Mouse (Mus musculus) kidney, adult 2 months (tissue): ENCODE data around the gene 1700056E22Rik.

ENCODE experiments used
- CTCF ChIP-seq: fragments of 200-500 bp; conservative IDR thresholded peaks from 2 replicates; pipeline ENCODE4 v1.5.1; 2011; ENCODE audit warnings: low read depth, mild to moderate bottlenecking, control low read depth, low read length, moderate library complexity, mixed read lengths; ENCODE audit not compliant: insufficient read depth, insufficient read length
- POLR2A ChIP-seq: fragments of 200-500 bp; IDR thresholded peaks from one replicate; pipeline ENCODE4 v1.6.1; 2011; ENCODE audit warnings: low read depth, low read length, control low read depth

- TF ChIP-seq CTCF: no peak
- TF ChIP-seq POLR2A: no peak
Observed at GRCm38 (mm10) chr1:184053711-184054110, 19.6 kb upstream of the 1700056E22Rik start.
